Mouse (Mus musculus) B cell, adult 2 months (primary cell): ENCODE data around the gene 4933428G20Rik.

Experiments used
- DNase-seq, 2 experiments: peaks; one replicate each; pipeline ENCODE4 v3.0.0; 2022

Gene 4933428G20Rik

DNA sequence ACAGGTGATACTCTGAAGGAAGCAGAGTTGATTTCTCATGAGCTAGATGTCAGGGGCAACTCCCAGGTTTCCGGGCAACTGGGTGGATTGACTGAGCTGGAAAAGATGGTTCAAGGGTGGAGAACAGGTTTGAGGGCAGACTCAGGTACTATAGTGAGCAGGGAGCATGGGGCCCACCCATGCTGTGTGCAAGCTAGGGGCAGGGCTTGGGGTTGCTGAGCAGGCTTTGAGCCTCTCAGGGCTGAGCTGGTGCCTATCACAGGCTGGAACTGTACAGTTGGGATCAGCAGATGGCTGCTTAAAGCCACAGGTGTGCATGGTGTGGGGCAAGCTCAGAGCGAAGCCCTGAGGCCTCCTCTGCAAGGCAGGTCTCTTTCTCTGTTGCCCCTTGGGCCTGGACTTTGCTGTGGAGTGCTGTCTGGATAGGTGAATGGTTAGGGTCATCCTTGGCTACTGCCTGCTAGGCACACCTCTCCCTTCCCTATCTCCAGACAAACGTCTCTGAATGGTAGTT lies 38.8 kb downstream of the 4933428G20Rik start:
- DNase-seq, result no peak

DNA sequence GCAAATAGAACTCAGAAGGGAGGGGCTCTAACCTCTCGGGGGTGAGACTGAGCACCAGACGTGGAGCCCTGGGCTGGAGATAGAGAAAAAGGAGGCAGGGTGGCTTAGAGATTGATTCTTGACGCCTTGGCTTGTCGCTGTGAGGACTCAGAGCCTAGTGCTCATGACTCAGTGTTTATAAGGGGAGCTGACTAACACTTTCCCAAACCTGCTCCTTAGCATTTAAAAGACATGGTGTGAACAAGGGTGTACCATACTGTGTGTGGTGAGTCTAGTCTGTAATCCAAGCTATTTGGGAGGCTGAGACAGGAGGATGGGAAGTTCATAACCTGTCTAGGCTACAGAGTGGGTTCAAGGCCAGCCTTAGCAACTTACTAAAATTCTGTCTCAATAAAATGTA lies 43.0 kb downstream of the 4933428G20Rik start:
- DNase-seq, result no peak

DNA sequence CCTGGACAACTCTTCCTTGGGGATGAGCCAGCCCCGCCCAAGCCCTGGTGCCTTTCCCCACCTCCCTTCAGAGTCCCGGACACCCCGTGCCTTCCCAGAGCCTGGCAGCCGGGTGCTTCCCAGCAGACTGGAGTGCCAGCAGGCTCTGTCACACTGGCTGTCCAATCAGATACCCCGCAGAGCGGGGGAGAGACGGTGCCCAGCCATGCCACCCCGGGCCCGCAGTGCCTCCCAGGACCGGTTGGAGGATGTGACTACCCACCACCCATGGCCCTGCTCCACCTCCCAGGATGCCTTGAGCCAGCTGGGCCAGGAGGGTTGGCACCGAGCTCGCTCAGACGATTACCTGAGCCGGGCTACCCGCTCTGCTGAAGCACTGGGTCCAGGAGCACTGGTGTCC lies 48.5 kb downstream of the 4933428G20Rik start:
- no peak for DNase-seq

DNA sequence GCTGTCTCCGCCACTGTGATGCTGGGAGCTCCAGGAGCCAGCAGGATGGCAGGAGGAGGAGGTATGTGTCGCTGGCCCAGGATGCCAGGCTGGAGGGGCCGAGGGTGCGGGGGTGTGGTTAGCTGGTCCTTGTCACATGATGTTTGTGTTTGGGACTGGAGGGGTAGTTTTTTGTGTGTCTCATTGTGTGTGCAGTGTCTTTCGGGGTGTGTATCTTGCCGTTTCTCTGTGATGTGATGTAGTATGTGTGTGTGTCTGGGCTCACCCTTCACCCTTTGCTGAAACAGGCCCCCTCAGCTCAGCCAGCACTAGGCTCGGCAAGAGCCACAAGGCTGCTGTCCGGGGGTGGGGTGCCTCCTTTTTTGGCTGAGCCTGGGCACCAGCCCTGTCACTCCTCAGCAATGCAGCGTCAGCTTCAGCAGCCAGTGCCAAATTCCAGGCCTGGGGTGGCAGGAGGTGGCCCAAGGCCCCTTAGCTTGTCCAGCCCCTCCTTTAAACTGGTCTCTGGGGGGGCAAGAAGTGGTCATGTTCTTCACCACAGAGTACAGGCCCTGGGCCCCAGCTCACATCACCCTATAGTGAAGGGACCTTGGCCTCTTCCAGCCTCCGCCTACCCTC lies 49.7 kb downstream of the 4933428G20Rik start:
- DNase-seq, result no peak

DNA sequence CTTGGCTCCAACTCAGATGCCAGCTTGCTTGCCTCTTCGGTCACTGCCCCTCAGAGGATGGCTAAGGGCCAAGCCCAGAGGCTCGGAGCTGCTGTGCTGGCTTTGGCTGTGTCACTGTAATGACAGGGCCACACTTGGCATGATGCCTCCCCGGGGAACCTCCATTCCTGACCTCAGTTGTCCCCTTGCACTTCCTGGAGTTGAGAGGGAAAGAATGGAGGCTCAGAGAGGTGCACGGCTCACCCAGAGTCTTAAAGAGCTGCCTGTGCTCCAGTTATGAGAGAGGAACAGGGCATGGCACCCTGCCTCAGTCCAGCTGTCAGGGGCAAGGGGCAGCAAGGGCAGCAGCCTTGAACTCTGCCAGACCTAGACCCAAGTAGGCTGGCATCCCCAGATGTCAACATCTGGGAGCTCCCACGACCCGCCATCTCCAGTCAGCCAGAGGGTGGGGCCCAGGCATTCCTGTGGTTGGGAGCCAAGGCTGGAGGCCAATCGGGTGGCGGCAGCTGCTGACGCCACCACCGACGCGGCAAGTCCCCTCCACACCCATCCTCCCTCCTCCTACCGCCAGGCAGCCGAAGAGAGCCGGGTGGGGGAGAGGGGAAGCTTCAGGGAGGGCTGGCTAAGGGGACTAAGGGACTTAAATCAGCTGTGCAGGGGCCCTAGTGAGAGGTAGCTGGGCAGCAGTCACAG lies 50.4 kb downstream of the 4933428G20Rik start:
- DNase-seq, result no peak

DNA sequence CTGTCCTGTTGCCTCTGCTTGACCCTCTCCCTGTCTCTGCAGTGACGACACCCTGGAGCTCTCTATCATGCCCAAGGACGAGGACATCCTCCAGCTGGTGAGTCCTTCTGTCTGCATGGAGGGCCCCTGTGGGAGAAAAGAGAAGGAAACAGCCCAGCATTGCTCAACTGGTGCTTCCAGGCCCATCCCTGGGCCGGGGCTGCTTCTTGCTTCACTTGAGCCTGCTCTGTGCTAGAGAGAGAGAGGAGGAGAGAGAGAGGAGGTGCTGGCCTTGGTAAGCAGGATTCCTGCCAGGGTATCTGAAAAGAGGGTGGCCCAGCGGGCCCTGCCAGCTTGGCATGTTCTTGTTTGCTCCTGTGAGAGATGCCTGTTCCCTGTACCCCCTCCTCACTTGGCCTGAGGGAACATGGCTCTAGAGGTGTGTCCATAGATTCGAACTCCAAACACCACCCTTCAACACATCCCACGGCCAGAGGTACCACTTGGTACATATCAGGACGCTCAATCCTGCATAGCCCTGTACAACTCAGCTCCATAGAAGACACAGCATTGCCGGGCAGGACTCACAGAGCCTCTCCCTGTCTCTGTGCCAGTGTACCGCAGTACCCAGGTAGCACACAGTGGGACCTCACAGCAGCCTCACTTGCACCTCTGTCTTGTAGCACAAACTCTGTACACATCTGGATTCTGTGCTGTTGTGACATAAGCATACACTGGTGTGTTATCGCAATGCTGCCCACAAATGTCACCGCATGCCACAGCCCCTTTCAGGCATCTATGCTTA lies 51.3 kb downstream of the 4933428G20Rik start:
- DNase-seq, result no peak

DNA sequence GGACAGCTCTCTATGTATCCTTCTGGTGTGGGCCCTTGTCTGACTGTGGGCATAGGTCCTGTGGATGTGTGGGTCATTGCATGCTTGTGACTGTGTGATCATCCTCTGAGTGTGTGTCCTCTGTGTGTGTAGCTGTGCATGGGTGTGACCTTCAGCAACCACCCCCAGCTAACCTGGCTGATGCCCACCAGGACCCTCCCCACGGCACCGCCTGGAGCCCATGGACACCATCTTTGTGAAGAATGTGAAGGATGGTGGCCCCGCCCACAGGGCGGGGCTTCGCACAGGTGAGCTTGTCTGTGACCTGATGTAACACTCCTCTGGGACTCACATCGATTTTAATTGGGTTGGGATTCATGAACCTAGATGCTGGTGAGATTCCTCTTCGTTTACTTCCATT lies 52.2 kb downstream of the 4933428G20Rik start:
- DNase-seq, result no peak

DNA sequence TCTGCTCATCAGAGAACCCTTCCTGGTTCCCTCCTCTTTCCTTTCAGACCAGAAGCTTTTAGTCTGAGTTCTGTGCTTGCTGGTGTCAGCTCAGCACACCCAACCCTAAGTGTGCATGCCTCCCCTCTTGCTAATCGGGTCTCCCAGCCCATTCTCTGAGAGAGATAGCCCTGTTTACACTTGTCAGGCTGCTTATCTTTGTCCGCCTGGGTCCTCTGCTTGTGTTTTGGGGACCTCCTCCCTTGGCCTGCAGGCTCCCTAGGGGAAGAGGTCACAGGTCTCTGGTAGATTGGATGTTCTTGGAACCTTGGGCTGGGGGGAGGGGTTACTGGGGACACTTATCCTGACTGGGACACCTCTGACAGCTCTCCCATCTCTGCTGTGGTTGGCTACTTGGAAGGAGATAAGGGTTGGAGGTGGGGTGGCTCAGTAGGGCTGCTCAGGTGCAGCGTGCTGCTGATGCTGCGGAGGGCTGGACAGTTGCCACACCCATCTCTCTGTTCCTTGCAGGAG lies 54.1 kb downstream of the 4933428G20Rik start:
- no peak for DNase-seq

DNA sequence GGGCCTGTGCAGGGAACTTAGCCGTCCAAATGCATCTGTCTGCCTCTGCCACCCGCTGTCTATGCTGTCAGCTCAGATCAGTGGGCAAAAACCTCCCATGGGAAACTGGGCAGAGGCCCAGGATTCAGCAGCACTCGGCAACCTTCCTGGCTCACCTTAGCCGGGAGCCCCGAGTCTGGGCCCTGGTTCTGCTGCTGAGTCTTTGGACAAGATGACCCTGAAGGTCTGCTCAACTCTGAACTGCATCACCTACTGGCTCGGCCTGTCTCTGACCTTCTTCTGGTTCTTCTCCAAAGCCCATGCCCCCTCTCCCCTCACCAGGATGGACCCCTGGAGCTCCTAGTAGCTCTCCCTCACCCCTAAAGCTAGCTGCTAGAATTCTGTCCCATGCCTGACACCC lies 54.5 kb downstream of the 4933428G20Rik start:
- no peak for DNase-seq

DNA sequence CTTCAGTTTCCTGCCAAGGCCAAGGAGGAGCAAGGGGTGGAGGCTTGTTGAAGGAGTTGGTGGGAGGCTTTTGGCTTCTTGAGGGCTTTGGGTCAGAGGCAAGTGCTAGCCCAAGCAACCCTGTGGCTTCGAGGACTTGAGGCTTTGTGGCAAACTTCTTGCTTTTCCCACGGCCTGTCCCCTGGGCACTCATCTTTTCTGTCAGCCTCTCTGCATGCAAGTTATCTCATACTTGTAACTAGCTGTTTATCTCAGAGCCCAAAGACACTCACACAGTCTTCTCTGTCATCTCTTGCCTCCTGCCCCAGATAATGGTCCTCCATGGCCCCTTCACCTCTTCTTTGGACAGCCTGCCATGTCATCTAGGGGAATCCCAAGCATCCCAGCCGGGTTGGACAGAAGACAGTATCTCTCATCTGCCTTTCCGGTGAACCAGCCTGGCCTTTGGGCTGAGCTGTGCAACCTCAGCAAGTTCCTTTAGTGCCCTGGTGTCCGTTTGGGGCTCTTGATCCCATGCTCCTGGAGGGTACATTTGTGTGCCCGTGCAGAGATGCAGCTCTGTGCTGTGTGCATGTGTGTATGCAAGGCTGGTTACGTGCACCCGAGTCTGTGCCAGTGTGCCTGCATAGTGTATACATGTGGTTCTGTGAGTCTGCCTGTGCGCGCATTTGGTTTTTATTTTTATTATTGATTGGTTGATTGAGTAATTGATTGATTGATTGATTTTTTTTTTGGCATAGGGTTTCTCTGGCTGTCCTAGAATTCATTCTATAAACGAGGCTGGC lies 57.1 kb downstream of the 4933428G20Rik start:
- no peak for DNase-seq

DNA sequence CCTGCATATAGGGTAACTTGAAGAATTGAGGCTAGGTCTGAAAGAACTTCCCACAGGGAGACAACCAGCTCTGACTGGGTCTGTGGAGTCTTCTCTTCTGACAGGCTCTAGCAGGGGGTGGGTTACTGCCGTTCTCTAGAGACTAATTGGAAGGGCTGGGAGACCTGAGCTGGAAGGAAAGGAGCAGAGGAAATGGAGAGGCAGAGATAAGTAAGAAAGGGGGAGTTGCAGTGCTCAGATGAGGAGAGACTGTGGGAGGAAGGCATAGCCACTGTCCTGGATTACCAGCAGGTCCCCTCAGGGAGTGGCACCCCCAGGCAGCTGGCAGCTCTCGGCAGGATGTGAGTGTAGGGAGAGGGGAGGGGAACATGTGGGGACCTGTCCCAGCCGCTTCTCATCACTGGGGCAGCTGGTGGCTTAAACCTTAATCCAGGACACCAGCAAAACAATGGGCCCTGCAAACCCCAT lies 58.4 kb downstream of the 4933428G20Rik start:
- no peak for DNase-seq

DNA sequence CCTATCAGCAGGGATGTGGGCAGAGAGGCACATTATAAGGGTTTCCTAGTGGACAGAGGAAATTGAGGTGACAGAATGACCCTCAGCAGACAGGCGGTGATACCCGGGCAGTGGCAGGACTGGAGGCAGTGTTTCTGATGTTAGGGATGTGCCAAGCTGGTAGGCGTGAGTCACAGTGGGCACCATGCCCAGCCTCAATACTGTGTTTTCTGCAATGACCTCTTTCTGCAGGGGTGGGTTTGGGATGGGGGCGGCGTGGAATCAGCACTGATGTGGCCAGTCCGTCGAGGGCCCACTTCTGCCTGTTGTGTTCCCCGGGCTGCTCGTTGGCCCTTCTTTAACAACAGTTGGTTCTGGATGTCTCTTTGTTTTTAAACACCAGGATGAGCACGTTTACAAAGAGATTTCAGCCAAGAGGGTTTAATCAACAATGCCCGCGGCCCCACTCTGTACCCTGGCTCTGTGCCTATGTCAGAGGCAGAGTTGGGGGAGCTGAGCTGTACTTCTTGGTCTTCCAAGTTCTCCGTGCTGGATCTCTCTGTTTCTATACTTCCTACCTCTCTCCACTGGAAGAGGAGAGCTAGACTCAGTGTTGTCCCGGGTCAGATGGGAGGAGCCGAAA lies 59.0 kb downstream of the 4933428G20Rik start:
- no peak for DNase-seq
